Comparison of ENCODE assay signal across 14 mouse cellular contexts in the genomic region with DNA sequence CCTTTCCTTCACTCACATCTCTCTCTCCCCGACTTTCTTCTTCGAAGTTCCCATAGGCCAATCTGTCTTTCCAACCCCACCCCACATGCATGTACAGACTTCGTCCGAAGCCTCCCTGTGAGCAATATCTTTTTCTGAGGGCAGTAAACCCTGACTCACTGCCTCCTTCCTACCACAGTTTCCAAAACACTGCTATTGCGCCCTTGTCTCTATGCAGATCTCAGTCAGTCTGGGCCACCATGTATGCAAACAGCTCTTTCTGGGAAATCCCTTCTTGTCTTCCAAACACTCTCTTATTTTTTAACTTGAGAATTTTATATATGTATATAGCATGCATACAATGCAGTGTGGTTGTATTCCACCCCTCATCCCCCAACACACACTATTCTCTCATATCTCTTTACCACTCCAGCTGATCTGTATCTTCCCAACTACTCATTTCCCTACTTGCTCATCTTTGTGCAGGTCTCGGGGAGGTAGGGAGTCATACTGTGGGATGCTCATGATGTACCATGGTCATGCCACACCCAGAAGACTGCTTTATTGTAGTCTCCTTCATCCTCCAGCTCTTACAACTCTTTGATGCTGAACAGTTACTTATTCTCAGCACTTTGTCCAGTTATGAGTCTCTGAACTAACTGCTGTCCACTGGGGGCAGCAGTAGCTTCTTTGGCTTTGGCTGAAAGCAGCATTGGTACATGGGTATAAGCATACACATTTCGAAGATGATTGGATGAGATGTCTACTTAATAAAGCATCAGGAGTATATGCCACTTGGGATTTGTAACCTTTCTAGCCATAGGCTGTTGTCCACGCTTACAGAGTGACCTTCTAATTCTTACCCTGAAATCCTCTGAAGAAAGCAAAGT.
DNase-seq lines count a peak whose midpoint lies in the region; ATAC-seq and TF ChIP-seq lines count a peak whose summit lies in the region.
"Had no signal": no experiment of that assay in that cellular context is flagged by ENCODE, and none has a peak within 500 bp of the region (broad histone marks: within the 10 kb centered on the region; RNA-seq: fewer than 3 reads in every experiment).

No protein-coding gene starts in this region.

- no peaks in the 10 kb centered on the region for H3K9me3 ChIP-seq in kidney, postnatal 0 days (replicated peaks; ENCODE audit: low read length)
- H3K9me3 ChIP-seq: embryonic facial prominence, embryonic 15.5 days; heart, embryonic 10.5 days; limb, embryonic 13.5 days had no signal

- CTCF ChIA-PET in Patski (lab: Charles Lee) = interaction anchor here (1.0 to 1.5 kb wide), 3 partner anchors 9 to 131 kb away, joined by 3 to 4 read pairs (median 3); no protein-coding TSS in a partner anchor

- H3K27me3 ChIP-seq in kidney, postnatal 0 days (ENCODE audit: insufficient read depth, low read length) = no peaks in the 10 kb centered on the region
- H3K27me3 ChIP-seq in Patski = no peaks in the 10 kb centered on the region
- H3K27me3 ChIP-seq: embryonic facial prominence, embryonic 15.5 days; limb, embryonic 13.5 days had no signal

- WGBS in kidney, postnatal 0 days = 88% methylated on average over 8 of the region's 8 CpGs

- TF ChIP-seq CTCF in kidney, postnatal 0 days (IDR thresholded peaks at IDR 0.05; ENCODE audit: low read depth) = peak; percentile 35; the same call in 1 of the 2 replicates
- TF ChIP-seq CTCF in Patski (IDR thresholded peaks at IDR 0.05) = peak; percentile 26

- in situ Hi-C loops in Patski (cut with MboI; ENCODE audit: low pct_unique_long_range_greater_than_20kb) = no loop called here

- H3K27ac ChIP-seq in kidney, postnatal 0 days = no peak overlapping the region
- H3K27ac ChIP-seq: embryonic facial prominence, embryonic 15.5 days; heart, embryonic 10.5 days; limb, embryonic 13.5 days had no signal

- POLR2A ChIA-PET in Patski (lab: Charles Lee) = no interaction called here

- H3K4me2 ChIP-seq in kidney, postnatal 0 days (ENCODE audit: low read length) = no peak overlapping the region
- H3K4me2 ChIP-seq: embryonic facial prominence, embryonic 15.5 days; limb, embryonic 13.5 days had no signal

- no peaks in the 10 kb centered on the region for H3K36me3 ChIP-seq in kidney, postnatal 0 days (ENCODE audit: insufficient read depth, low read length)
- H3K36me3 ChIP-seq: embryonic facial prominence, embryonic 15.5 days; heart, embryonic 10.5 days; limb, embryonic 13.5 days had no signal

- no peak for DNase-seq in kidney, postnatal 0 days (ENCODE audit: low spot score)
- no peak for DNase-seq in kidney, adult 8-10 months
- DNase-seq in 416B (ENCODE audit: low read depth) (peak; percentile 83), Patski (ENCODE audit: low read depth, low spot score) (no peak)
- no peak for DNase-seq in ovary, postnatal 36 days (ENCODE audit: low spot score)
- no peak for DNase-seq in right cerebral cortex, postnatal 25 days
- DNase-seq in ovary, postnatal 14 days (ENCODE audit: low spot score) = no peak
- DNase-seq: kidney, adult 2 months; lung, adult 18-20 months had no signal

- no peak for ATAC-seq in kidney, postnatal 0 days (replicated peaks; ENCODE audit: low FRiP score, low read depth)
- no peak for ATAC-seq in Patski
- peak; percentile 52 for ATAC-seq in megakaryocyte progenitor cell, adult 5-6 weeks (replicated peaks; ENCODE audit: poor library complexity)
- ATAC-seq: forebrain, embryonic 14.5 days had no signal

- no peak overlapping the region for H3K4me3 ChIP-seq in kidney, postnatal 0 days (replicated peaks; ENCODE audit: low read depth, low read length)
- H3K4me3 ChIP-seq: embryonic facial prominence, embryonic 15.5 days; heart, embryonic 10.5 days; limb, embryonic 13.5 days had no signal

- no peak overlapping the region for H3K9ac ChIP-seq in kidney, postnatal 0 days (ENCODE audit: low read depth, low read length)
- H3K9ac ChIP-seq: embryonic facial prominence, embryonic 15.5 days; limb, embryonic 13.5 days had no signal

- H3K4me1 ChIP-seq in kidney, postnatal 0 days (replicated peaks; ENCODE audit: insufficient read depth, low read length) = no peaks in the 10 kb centered on the region
- H3K4me1 ChIP-seq: embryonic facial prominence, embryonic 15.5 days; heart, embryonic 10.5 days; limb, embryonic 13.5 days had no signal
